Mouse (Mus musculus) heart, adult 2 months (tissue): Measurements from ENCODE around the gene Gsdmc4. TPM values are rescaled to one million over a fixed set of nuclear protein-coding genes. Genes with fewer than 3 reads are reported as not detected.
"Not testable (repeated sequence)": the region's sequence is repeated elsewhere in the genome, so short reads cannot be mapped to it uniquely, and the experiment has no call there.

Experiments
- DNase-seq, 2 experiments: peaks; one replicate each; pipeline ENCODE4 v3.0.0; 2021
- H3K27ac ChIP-seq: fragments of 200-600 bp; 2 replicates; pipeline ENCODE4 v1.8.1; 2022
- H3K27me3 ChIP-seq: fragments of 200-500 bp; 2 replicates; pipeline ENCODE4 v1.6.1; 2012; ENCODE audit warnings: mild to moderate bottlenecking, low read length, inconsistent platforms, mixed read lengths; ENCODE audit not compliant: control insufficient read depth, insufficient read depth
- H3K36me3 ChIP-seq: fragments of 200-500 bp; 2 replicates; pipeline ENCODE4 v1.6.1; 2012; ENCODE audit warnings: low read length, inconsistent platforms; ENCODE audit not compliant: control insufficient read depth, insufficient read depth
- H3K4me1 ChIP-seq: fragments of 200-500 bp; 2 replicates; pipeline ENCODE4 v1.6.1; 2011; ENCODE audit warnings: low read length; ENCODE audit not compliant: control insufficient read depth, insufficient read depth
- H3K4me3 ChIP-seq: fragments of 200-600 bp; 2 replicates; pipeline ENCODE4 v1.8.1; 2022
- H3K79me2 ChIP-seq: fragments of 200-500 bp; replicated peaks from 2 replicates; pipeline ENCODE4 v1.6.1; 2012; ENCODE audit warnings: mild to moderate bottlenecking, inconsistent platforms, low read length, moderate library complexity, mixed read lengths; ENCODE audit not compliant: control insufficient read depth, insufficient read depth
- H3K9ac ChIP-seq: fragments of 200-500 bp; 2 replicates; pipeline ENCODE4 v1.6.1; 2012; ENCODE audit warnings: low read depth, mild to moderate bottlenecking, control low read depth, inconsistent platforms, low read length, mixed read lengths
- CTCF ChIP-seq: fragments of 200-600 bp; IDR thresholded peaks from 2 replicates; pipeline ENCODE4 v1.8.1; 2022; ENCODE audit warnings: antibody characterized with exemption, mild to moderate bottlenecking, moderate library complexity
- WGBS: fragments of 180-500 bp; shearing (Covaris S2); methylation state at CpG from one replicate; pipeline ENCODE4 v1.1.7; 2018; 5-methylcytosine and 5-hydroxymethylcytosine counted together
- intact Hi-C: fragments of 180-260 bp; cut with DNase I; formaldehyde crosslinking; loops from one replicate; pipeline ENCODE4 v1.15.1; 2025
- polyA plus RNA-seq: library from polyadenylated mRNA; depleted of rRNA; stranded (reverse); fragments of >200 nt; gene quantifications from 2 replicates; pipeline ENCODE4 v1.2.3, GENCODE M21; 2012; rRNA removed
- total RNA-seq, 2 experiments: library from RNA; stranded (reverse); gene quantifications; 2 replicates each; pipeline ENCODE4 v1.2.3; 2021

The Gsdmc4 gene
- total and polyA plus RNA-seq, 3 experiments = 0.08 TPM; not detected in 2

- H3K27ac ChIP-seq, H3K79me2 ChIP-seq, H3K9ac ChIP-seq, H3K27me3 ChIP-seq, H3K36me3 ChIP-seq, H3K4me3 ChIP-seq, H3K4me1 ChIP-seq: not testable (repeated sequence)
- intact Hi-C loops = loop anchor here (10.0 kb wide), 1 partner anchor 219 kb away; no protein-coding TSS in a partner anchor
- WGBS = 25% methylated on average over 9 of the region's 9 CpGs
- peak; percentile 7 to 21 for DNase-seq
- TF ChIP-seq CTCF = peak; percentile 64
Measured at GRCm38 (mm10) chr15:63895560-63896353, 16.3 kb downstream of the Gsdmc4 start.

GRCm38 (mm10) chr15:63888440-63888839 is 23.7 kb downstream of the Gsdmc4 start:
- DNase-seq, H3K79me2 ChIP-seq, H3K27ac ChIP-seq, H3K27me3 ChIP-seq, H3K9ac ChIP-seq, H3K4me1 ChIP-seq, intact Hi-C loops, H3K4me3 ChIP-seq, H3K36me3 ChIP-seq: not testable (repeated sequence)
- WGBS = 55% methylated on average over 5 of the region's 5 CpGs

- H3K27ac ChIP-seq, H3K9ac ChIP-seq, intact Hi-C loops, H3K4me3 ChIP-seq, DNase-seq, H3K27me3 ChIP-seq, H3K4me1 ChIP-seq, H3K79me2 ChIP-seq, H3K36me3 ChIP-seq: not testable (repeated sequence)
- no CpG with 5 or more reads among the region's 5 CpGs for WGBS
Measured at GRCm38 (mm10) chr15:63887949-63888348, 24.1 kb downstream of the Gsdmc4 start.

GRCm38 (mm10) chr15:63878458-63878857 is 33.6 kb downstream of the Gsdmc4 start, which contains the start of gene Gsdmc3:
Gene Gsdmc3 (minus strand): TSS chr15:63878558.
- H3K79me2 ChIP-seq, DNase-seq, H3K4me3 ChIP-seq, H3K36me3 ChIP-seq, intact Hi-C loops, H3K4me1 ChIP-seq, H3K27ac ChIP-seq, H3K9ac ChIP-seq, H3K27me3 ChIP-seq: not testable (repeated sequence)
- 69% methylated on average over 1 of the region's 3 CpGs for WGBS

GRCm38 (mm10) chr15:63876160-63876559 is 35.9 kb downstream of the Gsdmc4 start:
- H3K36me3 ChIP-seq, H3K27me3 ChIP-seq, DNase-seq, intact Hi-C loops, H3K4me1 ChIP-seq, H3K9ac ChIP-seq, H3K79me2 ChIP-seq, H3K27ac ChIP-seq, H3K4me3 ChIP-seq: not testable (repeated sequence)

GRCm38 (mm10) chr15:63861965-63862364 is 50.1 kb downstream of the Gsdmc4 start:
- H3K9ac ChIP-seq, H3K27me3 ChIP-seq, H3K36me3 ChIP-seq, H3K4me3 ChIP-seq, DNase-seq, H3K79me2 ChIP-seq, H3K27ac ChIP-seq, intact Hi-C loops, H3K4me1 ChIP-seq: not testable (repeated sequence)
- 48% methylated on average over 5 of the region's 5 CpGs for WGBS
- 0 out of 2 replicates have a peak, but pooled peaks have one; percentile 5 for TF ChIP-seq CTCF

Other genes starting within 250 kb of the Gsdmc4 start
- not detected for gene Gsdmc2, start 67.1 kb downstream of the Gsdmc4 start, total RNA-seq
- not detected in 2 replicates for gene Gsdmc2, start 67.1 kb downstream of the Gsdmc4 start, polyA plus RNA-seq
- gene Gsdmc3, start 33.7 kb downstream of the Gsdmc4 start, total RNA-seq = not detected
- gene Gsdmc3, start 33.7 kb downstream of the Gsdmc4 start, polyA plus RNA-seq = not detected in 2 replicates
- 10 to 100 TPM; 23.7 to 28.0 TPM for gene Fam49b, start 148.2 kb upstream of the Gsdmc4 start, total RNA-seq
- gene Fam49b, start 148.2 kb upstream of the Gsdmc4 start, polyA plus RNA-seq = 8.4 and 16.2 TPM in 2 replicates